Mouse (Mus musculus) kidney, postnatal 0 days (tissue): ENCODE results near the gene Socs5. TPM values are rescaled to one million over a fixed set of nuclear protein-coding genes. Genes with fewer than 3 reads are reported as not detected.
A peak's percentile ranks its signal among the peaks of the same experiment; 100 is the strongest.

Experiments
- ATAC-seq: fragments of 200-750 bp; cut with Nextera tagmentation; replicated peaks from 2 replicates; pipeline ENCODE4 v1.8.0; 2017; ENCODE audit warnings: low read depth, moderate number of reproducible peaks, moderate TSS enrichment, moderate library complexity; ENCODE audit not compliant: low FRiP score
- DNase-seq: peaks from one replicate; pipeline ENCODE4 v3.0.0-alpha.2; 2016; ENCODE audit warnings: low spot score
- H3K27ac ChIP-seq: fragments of 300-500 bp; sonication (generic); 2 replicates; pipeline ENCODE4 v1.5.1; 2014; ENCODE audit warnings: mild to moderate bottlenecking
- H3K27me3 ChIP-seq: fragments of 300-500 bp; sonication (generic); 2 replicates; pipeline ENCODE4 v1.6.1; 2014; ENCODE audit warnings: low read length, mixed read lengths; ENCODE audit not compliant: insufficient read depth
- H3K36me3 ChIP-seq: fragments of 300-500 bp; sonication (generic); 2 replicates; pipeline ENCODE4 v1.6.1; 2014; ENCODE audit warnings: low read length, mixed read lengths; ENCODE audit not compliant: insufficient read depth
- H3K4me1 ChIP-seq: fragments of 300-500 bp; sonication (generic); replicated peaks from 2 replicates; pipeline ENCODE4 v1.6.1; 2014; ENCODE audit warnings: antibody characterized with exemption, low read length, mixed read lengths; ENCODE audit not compliant: insufficient read depth
- H3K4me2 ChIP-seq: fragments of 300-500 bp; sonication (generic); 2 replicates; pipeline ENCODE4 v1.6.1; 2014; ENCODE audit warnings: mild to moderate bottlenecking, low read length, moderate library complexity, mixed read lengths
- H3K4me3 ChIP-seq: fragments of 300-500 bp; sonication (generic); replicated peaks from 2 replicates; pipeline ENCODE4 v1.5.1; 2014; ENCODE audit warnings: low read depth, low read length
- H3K9ac ChIP-seq: fragments of 300-500 bp; sonication (generic); 2 replicates; pipeline ENCODE4 v1.6.1; 2014; ENCODE audit warnings: low read depth, low read length
- H3K9me3 ChIP-seq: fragments of 300-500 bp; sonication (generic); replicated peaks from 2 replicates; pipeline ENCODE4 v1.6.1; 2016; ENCODE audit warnings: low read length, inconsistent platforms, mixed read lengths
- CTCF ChIP-seq: IDR thresholded peaks from 2 replicates; pipeline ENCODE4 v1.5.1; 2016; ENCODE audit warnings: antibody characterized with exemption, low read depth, mild to moderate bottlenecking, moderate library complexity
- WGBS: fragments of 180-500 bp; shearing (Covaris S2); extraction: QIAGEN DNeasy Blood & Tissue Kit; methylation state at CpG from one replicate; pipeline ENCODE4 v1.1.7; 2014; 5-methylcytosine and 5-hydroxymethylcytosine counted together
- polyA plus RNA-seq: library from polyadenylated mRNA; unstranded; fragments of >200 nt; fragmentation: Nextera tagmentation; extraction: Ambion mirVana; gene quantifications from 2 replicates; pipeline ENCODE4 v1.2.1, GENCODE M21; 2015

Gene Socs5
- polyA plus RNA-seq, 1 experiment from 2014 or later: 15.7 TPM

- Histone ChIP-seq H3K4me1 (no peaks in the 10 kb centered on the region), H3K4me2 (no peak overlapping the region), H3K36me3 (no peaks in the 10 kb centered on the region), H3K27ac (no peak overlapping the region), H3K27me3 (no peaks in the 10 kb centered on the region), H3K9ac (no peak overlapping the region), H3K9me3 (no peaks in the 10 kb centered on the region), H3K4me3 (no peak overlapping the region)
- ATAC-seq (no peak), DNase-seq (no peak)
- WGBS: 87% methylated on average over 4 of the region's 4 CpGs
- TF ChIP-seq CTCF: no peak
These were observed 3.2 kb upstream of the Socs5 start for GRCm38 (mm10) chr17:87104276-87104675.

- DNase-seq: no peak
- H3K27ac ChIP-seq: peak overlapping the region; percentile 83
- no peaks in the 10 kb centered on the region for H3K9me3 ChIP-seq
- H3K4me3 ChIP-seq: peak overlapping the region; percentile 86; the same call in 1 of the 2 replicates
- H3K27me3 ChIP-seq: no peaks in the 10 kb centered on the region
- no peak for TF ChIP-seq CTCF
- ATAC-seq: no peak
- H3K4me1 ChIP-seq: no peaks in the 10 kb centered on the region
- peak overlapping the region; percentile 86 for H3K4me2 ChIP-seq
- no peak overlapping the region for H3K9ac ChIP-seq
- no peaks in the 10 kb centered on the region for H3K36me3 ChIP-seq
- 88% methylated on average over 7 of the region's 7 CpGs for WGBS
These were observed 1.5 kb upstream of the Socs5 start for GRCm38 (mm10) chr17:87105941-87106340.

- no peak for TF ChIP-seq CTCF
- Histone ChIP-seq H3K27me3 (no peaks in the 10 kb centered on the region), H3K27ac (peak overlapping the region; percentile 83), H3K9ac (peak overlapping the region; percentile 92), H3K4me3 (peak overlapping the region; percentile 86), H3K9me3 (no peaks in the 10 kb centered on the region), H3K4me2 (peak overlapping the region; percentile 86), H3K36me3 (no peaks in the 10 kb centered on the region), H3K4me1 (no peaks in the 10 kb centered on the region)
- ATAC-seq (peak; percentile 99), DNase-seq (peak; percentile 99)
- under 1% methylated on average over 50 of the region's 51 CpGs for WGBS
These were observed 572 bp upstream of the Socs5 start for GRCm38 (mm10) chr17:87106691-87107523.

GRCm38 (mm10) chr17:87108507-87109292, 1.2 kb downstream of the Socs5 start:
- H3K36me3 ChIP-seq: no peaks in the 10 kb centered on the region
- no peaks in the 10 kb centered on the region for H3K27me3 ChIP-seq
- no peak for TF ChIP-seq CTCF
- no peaks in the 10 kb centered on the region for H3K9me3 ChIP-seq
- peak overlapping the region; percentile 92; the same call in 1 of the 2 replicates for H3K9ac ChIP-seq
- H3K4me2 ChIP-seq: peak overlapping the region; percentile 86
- DNase-seq (no peak), ATAC-seq (no peak)
- H3K4me3 ChIP-seq: peak overlapping the region; percentile 86
- H3K27ac ChIP-seq: 0 out of 2 replicates have a peak overlapping the region, but pooled peaks have one; percentile 83
- no peaks in the 10 kb centered on the region for H3K4me1 ChIP-seq
- WGBS: 36% methylated on average over 13 of the region's 13 CpGs

- 83% methylated on average over 7 of the region's 7 CpGs for WGBS
- H3K9me3 ChIP-seq: no peaks in the 10 kb centered on the region
- H3K27me3 ChIP-seq: no peaks in the 10 kb centered on the region
- no peak for TF ChIP-seq CTCF
- H3K4me2 ChIP-seq: no peak overlapping the region
- no peak for ATAC-seq
- DNase-seq: no peak
- no peaks in the 10 kb centered on the region for H3K4me1 ChIP-seq
- H3K27ac ChIP-seq: no peak overlapping the region
- H3K9ac ChIP-seq: no peak overlapping the region
- no peaks in the 10 kb centered on the region for H3K36me3 ChIP-seq
- H3K4me3 ChIP-seq: no peak overlapping the region
These were observed 2.0 kb downstream of the Socs5 start for GRCm38 (mm10) chr17:87109504-87109903.

- H3K4me2 ChIP-seq: no peak overlapping the region
- no peak for ATAC-seq
- no peaks in the 10 kb centered on the region for H3K4me1 ChIP-seq
- H3K4me3 ChIP-seq: no peak overlapping the region
- no peak overlapping the region for H3K9ac ChIP-seq
- H3K9me3 ChIP-seq: no peaks in the 10 kb centered on the region
- H3K27ac ChIP-seq: no peak overlapping the region
- WGBS: 55% methylated on average over 5 of the region's 5 CpGs
- DNase-seq: no peak
- no peaks in the 10 kb centered on the region for H3K36me3 ChIP-seq
- no peak for TF ChIP-seq CTCF
- no peaks in the 10 kb centered on the region for H3K27me3 ChIP-seq
These were observed 5.5 kb downstream of the Socs5 start for GRCm38 (mm10) chr17:87112852-87113592.
